Mouse (Mus musculus) monocyte, adult 2 months (primary cell): ENCODE results near the gene Gm42674.

Source experiments
- DNase-seq, 2 experiments: peaks; one replicate each; pipeline ENCODE4 v3.0.0; 2022; ENCODE audit warnings: low spot score in 2 of 2, low read depth in 1 of 2

Gene Gm42674

GRCm38 (mm10) chr3:90621552-90621951 is 19.8 kb downstream of the Gm42674 start:
- no peak for DNase-seq

DNA sequence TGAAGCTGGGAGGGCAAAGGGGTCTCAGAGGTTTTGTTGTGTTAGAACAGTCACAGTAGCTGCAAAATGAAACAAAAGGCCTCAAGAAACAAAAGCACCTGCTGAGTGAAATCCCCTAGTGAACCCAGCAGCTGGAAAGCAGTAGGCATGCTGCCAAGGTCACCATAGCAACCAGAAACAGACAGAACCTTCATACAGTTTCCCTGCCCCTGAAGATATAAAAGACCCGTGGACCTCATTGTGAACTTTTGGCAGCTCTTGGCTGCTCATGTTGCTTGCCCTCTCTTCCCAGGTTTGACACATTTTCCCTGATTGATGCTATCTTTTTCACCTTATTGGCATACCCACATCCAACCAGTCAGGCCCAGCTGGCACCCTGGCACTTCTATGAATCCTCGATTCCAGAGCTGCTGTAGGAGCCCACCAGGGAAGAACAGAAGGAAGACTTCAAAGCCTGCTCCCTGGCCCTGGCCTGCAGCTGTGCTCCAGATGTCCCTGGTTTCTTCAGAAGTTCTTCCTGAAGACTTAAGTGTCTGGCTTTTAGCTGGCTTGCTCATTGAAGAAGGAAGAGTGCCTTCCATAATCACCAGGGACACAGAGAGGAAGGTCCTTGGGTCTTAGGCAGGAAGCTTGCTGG is 21.8 kb downstream of the Gm42674 start:
- DNase-seq: no peak

DNA sequence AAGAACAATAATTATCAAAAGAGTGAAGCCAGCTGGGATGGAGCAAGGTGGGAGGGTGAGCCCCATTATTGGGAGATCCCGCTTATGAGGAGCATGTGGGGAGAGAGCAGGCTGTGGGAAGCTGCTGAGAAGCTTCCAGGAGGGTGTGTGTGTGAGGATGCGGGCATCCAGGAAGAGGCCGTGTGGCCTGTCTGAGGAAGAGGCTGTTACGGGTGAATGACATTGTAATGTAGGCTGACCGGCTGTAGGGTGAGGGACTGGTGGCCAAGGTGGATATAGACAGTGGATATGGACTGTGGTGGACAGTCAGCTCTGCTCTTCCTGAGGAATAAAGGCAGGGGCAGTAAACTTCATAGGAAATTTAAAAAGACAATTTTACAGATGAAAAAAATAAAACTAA is 23.8 kb downstream of the Gm42674 start:
- DNase-seq: no peak

DNA sequence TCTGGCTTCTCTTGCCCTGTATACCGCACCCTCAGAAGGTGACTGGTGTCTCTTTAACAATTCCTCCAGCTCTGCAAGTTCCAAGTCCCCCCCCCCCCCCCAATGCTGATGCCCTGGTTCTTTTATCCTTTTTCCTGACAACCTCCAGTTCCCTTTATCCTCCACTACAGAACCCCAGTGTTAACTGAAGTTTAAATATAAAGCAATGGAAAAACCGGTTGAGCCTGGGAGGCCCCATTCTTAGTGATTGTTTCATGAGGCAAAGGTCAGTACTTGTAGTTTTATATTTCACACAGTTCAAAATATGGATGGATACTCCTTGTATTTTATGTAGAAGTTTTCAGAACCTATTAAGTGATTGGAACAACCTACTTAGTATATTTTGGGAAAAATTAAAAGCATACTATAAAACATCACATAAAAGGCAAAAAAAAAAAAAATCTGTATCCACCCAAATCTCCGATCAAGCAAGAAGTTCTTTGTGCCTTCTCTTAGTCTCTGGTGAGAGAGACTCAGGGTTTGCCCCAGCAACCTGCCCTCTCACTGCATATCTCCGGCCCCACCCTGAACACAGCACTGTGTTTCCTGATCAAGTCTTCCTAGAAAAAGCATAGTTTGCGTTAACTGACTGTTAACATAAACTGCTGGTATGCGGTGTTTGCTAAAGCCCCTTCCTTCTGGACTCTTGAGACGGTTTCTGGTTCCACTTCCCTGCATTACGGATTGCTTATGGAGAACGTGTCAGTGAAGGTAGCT is 24.7 kb downstream of the Gm42674 start:
- DNase-seq: no peak

- no peak for DNase-seq
Observed at GRCm38 (mm10) chr3:90627366-90627765, 25.7 kb downstream of the Gm42674 start.

- no peak for DNase-seq
Observed at GRCm38 (mm10) chr3:90627807-90628206, 26.1 kb downstream of the Gm42674 start.

DNA sequence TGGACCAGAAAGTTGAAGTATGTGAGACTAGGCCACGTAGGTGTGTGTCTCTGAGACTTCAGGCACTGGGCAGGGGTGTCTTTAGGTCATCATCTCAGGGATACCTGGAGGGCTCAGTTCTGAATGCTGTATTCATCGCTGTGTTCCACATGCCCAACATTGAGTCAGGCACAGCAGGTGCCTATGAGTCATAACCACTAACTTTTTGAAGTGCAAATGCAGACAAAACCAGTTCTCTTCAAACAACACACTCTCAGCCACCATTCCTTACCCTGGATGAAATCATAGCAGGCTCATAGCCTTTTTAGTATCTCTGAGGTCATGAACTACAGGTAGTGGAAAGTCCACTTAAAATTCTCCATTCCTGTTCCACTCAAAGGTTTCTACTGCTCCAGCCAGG is 27.6 kb downstream of the Gm42674 start:
- no peak for DNase-seq

- DNase-seq: no peak
Observed at GRCm38 (mm10) chr3:90631984-90632383, 30.3 kb downstream of the Gm42674 start.

DNA sequence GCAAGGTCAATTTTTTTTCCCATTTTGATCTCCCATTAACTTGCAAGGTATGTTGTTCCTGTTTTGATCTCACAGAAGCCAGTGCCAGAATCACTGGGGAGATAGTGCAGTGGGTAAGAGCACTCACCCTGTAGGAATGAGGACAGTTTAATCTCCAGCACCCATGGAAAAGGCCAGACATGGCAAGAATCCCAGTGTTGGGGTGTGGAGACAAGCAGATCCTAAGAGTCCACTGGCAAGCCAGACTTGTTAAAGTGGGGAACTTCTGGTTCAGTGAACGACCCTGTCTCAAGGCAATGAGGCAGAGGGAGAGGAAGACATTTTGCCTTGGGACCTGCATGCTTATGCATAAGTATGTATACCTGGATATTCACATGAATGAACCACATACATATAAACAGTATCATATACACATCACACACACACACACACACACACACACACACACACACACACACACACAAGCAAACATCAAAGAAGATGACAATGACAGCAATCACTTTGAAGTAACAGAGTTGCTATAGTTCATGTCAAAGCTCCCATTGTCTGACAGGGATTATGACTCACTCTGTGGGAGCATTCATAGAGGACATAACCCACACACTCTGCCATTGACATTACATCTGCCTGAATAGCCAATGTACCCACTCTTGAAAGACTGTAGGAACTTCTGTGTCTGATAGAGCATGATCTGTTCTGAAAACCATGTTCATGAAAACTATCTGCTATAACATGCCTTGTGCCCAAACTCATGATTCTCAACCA is 37.0 kb downstream of the Gm42674 start:
- DNase-seq: no peak

DNA sequence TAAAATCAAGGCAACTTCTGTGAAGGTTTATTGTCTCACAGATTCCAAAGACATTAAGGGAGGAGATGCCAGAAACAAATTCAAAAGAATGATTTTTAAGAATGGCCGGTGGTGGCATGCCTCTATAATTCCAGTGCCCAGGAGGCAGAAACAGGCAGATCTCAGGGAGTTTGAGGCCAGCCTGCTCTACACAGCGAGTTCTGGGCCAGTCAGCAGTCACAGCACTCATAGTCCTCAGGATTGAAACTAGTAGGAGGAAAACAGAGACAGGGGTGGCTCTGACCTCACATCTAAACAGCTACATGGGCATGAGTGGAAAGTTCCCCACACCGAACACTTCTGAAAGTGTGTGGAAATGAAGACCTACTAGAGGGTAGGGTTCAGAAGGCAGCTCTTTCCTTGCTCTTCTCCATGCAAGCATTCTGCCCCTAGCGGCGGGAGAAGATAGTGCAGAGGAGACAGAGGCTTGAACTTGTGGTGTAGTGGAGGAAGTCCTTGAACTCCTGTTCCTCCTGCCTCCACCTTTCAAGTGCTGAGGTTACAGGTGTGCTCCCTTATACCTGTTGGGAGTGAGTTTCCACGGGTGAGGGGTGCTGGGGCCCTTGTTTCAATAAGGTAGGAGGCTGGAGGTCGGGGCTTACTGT is 37.9 kb downstream of the Gm42674 start:
- no peak for DNase-seq

GRCm38 (mm10) chr3:90640981-90641380 is 39.3 kb downstream of the Gm42674 start:
- no peak for DNase-seq

DNA sequence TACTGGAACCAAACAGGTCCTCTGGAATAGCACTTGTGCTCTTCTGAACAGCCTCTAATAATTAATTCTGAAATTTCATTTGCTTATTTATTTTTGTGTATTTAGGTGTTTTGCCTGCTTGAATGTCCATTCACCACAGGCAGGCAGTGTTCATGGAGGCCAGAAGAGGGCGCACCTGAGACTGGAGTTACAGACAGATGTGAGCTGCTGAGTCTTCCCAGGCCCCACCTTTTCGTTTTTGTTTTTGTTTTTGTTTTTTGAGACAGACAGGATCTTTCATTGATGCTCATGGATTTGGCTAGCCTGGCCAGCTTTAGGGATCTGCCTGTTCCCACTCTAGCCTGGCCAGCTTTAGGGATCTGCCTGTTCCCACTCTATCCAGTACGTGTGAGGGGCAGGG is 42.5 kb downstream of the Gm42674 start:
- DNase-seq: peak in 1 of 2 experiments; percentile 26

DNA sequence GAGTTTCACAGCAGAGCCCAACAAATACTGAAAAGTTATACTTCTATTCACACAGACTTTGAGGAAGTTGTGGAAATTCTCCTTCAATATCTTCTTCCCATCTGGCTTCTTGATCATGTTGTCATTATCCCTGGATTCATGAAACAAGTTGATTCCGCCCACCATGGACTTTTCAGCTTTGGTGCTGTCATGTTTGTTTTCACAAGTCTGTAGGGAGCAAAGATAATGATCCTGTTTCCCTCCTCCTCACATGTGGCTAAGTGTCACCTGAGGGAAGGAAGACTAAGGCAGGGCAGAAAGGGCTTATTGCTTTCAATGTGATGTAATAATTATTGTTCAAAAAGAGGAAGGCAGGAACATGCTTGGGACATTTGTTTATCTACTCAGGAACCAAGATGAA is 45.6 kb downstream of the Gm42674 start:
- DNase-seq: no peak

- DNase-seq: no peak
Observed at GRCm38 (mm10) chr3:90648981-90649380, 47.3 kb downstream of the Gm42674 start.

DNA sequence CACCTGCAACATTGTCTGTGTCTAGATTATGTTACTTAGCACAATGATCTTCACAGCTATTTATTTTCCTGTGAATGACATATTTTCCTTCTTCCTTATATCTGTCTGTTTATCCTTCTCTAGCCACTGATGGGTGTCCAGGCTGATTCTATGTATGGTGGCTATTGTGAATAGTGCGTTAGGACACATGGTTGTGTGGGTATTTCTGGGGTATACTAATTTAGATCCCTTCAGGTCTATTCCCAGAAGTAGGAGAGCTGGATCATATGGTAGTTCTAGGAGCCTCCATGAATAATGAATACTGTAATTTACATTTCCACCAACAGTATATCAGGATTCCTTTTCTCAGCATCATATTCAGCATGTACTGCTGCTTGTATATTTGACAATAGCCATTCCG is 48.1 kb downstream of the Gm42674 start:
- DNase-seq: no peak

- DNase-seq: no peak
Observed at GRCm38 (mm10) chr3:90652878-90653508, 51.3 kb downstream of the Gm42674 start.

- DNase-seq: no peak
Observed at GRCm38 (mm10) chr3:90653717-90654116, 52.0 kb downstream of the Gm42674 start, which contains the start of gene S100a7a. Gene S100a7a (plus strand): TSS chr3:90654017.
